8 mouse cellular contexts compared by ENCODE assay signal in the genomic region with DNA sequence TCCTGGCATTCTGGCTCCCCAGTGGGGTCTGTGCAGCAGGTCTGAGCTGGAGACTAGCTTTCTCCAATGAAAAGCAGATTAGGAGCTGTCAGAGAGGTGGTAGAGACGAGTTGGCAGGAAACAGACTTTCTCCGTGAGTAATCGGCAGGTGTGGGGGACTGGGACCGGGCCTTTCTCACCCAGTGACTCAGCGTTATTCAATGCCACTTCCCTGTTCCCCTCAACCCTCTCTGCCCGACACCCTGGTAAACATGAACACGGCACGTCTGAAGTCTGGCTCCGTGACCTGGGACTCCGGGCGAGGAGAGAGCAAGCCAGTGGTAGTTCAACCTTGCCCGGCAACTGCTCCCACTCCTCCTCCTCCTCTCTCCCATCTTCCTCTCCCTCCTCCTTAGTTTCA. TPM values are rescaled to one million over a fixed set of nuclear protein-coding genes. Genes with fewer than 3 reads are reported as not detected.
DNase-seq lines count a peak whose midpoint lies in the region; ATAC-seq and TF ChIP-seq lines count a peak whose summit lies in the region.

No protein-coding gene starts in this region.

- peaks cover 45% of the 10 kb centered on the region for H3K4me1 ChIP-seq in heart, embryonic 15.5 days (replicated peaks)
- H3K4me1 ChIP-seq in forebrain, postnatal 0 days (ENCODE audit: insufficient read depth), result 0 out of 2 replicates have a peak, but pooled peaks cover 3% of the 10 kb centered on the region

- no peak overlapping the region for H3K4me3 ChIP-seq in heart, embryonic 15.5 days
- no peak overlapping the region for H3K4me3 ChIP-seq in forebrain, postnatal 0 days (ENCODE audit: low read depth, low read length)

- peak; percentile 44 for DNase-seq in urinary bladder, adult 2 months (ENCODE audit: low spot score)
- no peak for DNase-seq in urinary bladder, postnatal 10 days (ENCODE audit: low spot score)
- peak; percentile 13 for DNase-seq in lung, postnatal 14 days
- DNase-seq in urinary bladder, postnatal 36 days (ENCODE audit: low spot score in 2 of 2), result peak; percentile 48 to 58
- no peak for DNase-seq in cerebellum, postnatal 25 days
- no peak for DNase-seq in forebrain, postnatal 0 days
- DNase-seq in layer of hippocampus, adult 8-10 months (ENCODE audit: low spot score in 2 of 2), result no peak

- no peak overlapping the region for H3K9ac ChIP-seq in heart, embryonic 15.5 days
- H3K9ac ChIP-seq in forebrain, postnatal 0 days, result no peak overlapping the region

- H3K9me3 ChIP-seq in heart, embryonic 15.5 days (replicated peaks), result no peaks in the 10 kb centered on the region
- H3K9me3 ChIP-seq in forebrain, postnatal 0 days (ENCODE audit: low read length), result no peaks in the 10 kb centered on the region

- 0 out of 2 replicates have a peak overlapping the region, but pooled peaks have one; percentile 7 for H3K27ac ChIP-seq in heart, embryonic 15.5 days
- H3K27ac ChIP-seq in forebrain, postnatal 0 days (ENCODE audit: low read depth, low read length), result no peak overlapping the region

- ATAC-seq in heart, embryonic 15.5 days (replicated peaks; ENCODE audit: insufficient number of reproducible peaks, insufficient read depth, low FRiP score, low read depth), result peak; percentile 25; the same call in 1 of the 2 replicates
- no peak for ATAC-seq in forebrain, postnatal 0 days

- H3K27me3 ChIP-seq in heart, embryonic 15.5 days, result peaks cover 32% of the 10 kb centered on the region
- no peaks in the 10 kb centered on the region for H3K27me3 ChIP-seq in forebrain, postnatal 0 days (ENCODE audit: insufficient read depth, low read length)

- no peaks in the 10 kb centered on the region for H3K36me3 ChIP-seq in heart, embryonic 15.5 days
- no peaks in the 10 kb centered on the region for H3K36me3 ChIP-seq in forebrain, postnatal 0 days (ENCODE audit: insufficient read depth)

- no peak for TF ChIP-seq CTCF in forebrain, postnatal 0 days (IDR thresholded peaks at IDR 0.05; ENCODE audit: low read depth)

- 12% methylated on average over 12 of the region's 12 CpGs for WGBS in heart, embryonic 15.5 days
- WGBS in forebrain, postnatal 0 days, result 51% methylated on average over 12 of the region's 12 CpGs

- peak overlapping the region; percentile 38 for H3K4me2 ChIP-seq in heart, embryonic 15.5 days
- H3K4me2 ChIP-seq in forebrain, postnatal 0 days (ENCODE audit: low read depth), result no peak overlapping the region

RNA-seq across cellular contexts. Expression of gene Ephb2, which starts 33.3 kb away (rescaled TPM):
- 7.2 and 8.4 TPM in 2 replicates for polyA plus RNA-seq in urinary bladder, adult 2 months (2012; rRNA removed)
- 1.3 and 3.3 TPM in 2 replicates for polyA plus RNA-seq in heart, embryonic 15.5 days (2015; fragmentation: Nextera tagmentation; extraction: Ambion mirVana)
- total RNA-seq in forebrain, postnatal 0 days (2014; rRNA removed), result 79.9 and 85.6 TPM in 2 replicates
- polyA plus RNA-seq in forebrain, postnatal 0 days (2015; fragmentation: Nextera tagmentation; extraction: Ambion mirVana), result 9.2 and 10.8 TPM in 2 replicates
- 10 to 100 TPM; 17.4 to 23.2 (median 19.8) TPM for total RNA-seq in layer of hippocampus, adult 8-10 months (2022)

Comparison
In these comparisons a context has a peak if more than half of its experiments do, and no peak if none do; other contexts are left out.
1. DNase-seq: peak in urinary bladder, adult 2 months (single experiment), lung, postnatal 14 days (single experiment) and urinary bladder, postnatal 36 days (2 of 2); none in urinary bladder, postnatal 10 days (single experiment), cerebellum, postnatal 25 days (0 of 2), forebrain, postnatal 0 days (single experiment) and layer of hippocampus, adult 8-10 months (0 of 2).